Mouse (Mus musculus): Measurements from ENCODE around the gene Arfip1. TPM values are rescaled to one million over a fixed set of nuclear protein-coding genes. Genes with fewer than 3 reads are reported as not detected.
A peak's percentile ranks its signal among the peaks of the same experiment; 100 is the strongest.

The Arfip1 gene
- polyA plus RNA-seq, 1 experiment from 2014 or later: 57.4 TPM

GRCm38 (mm10) chr3:84478896-84479292 lies 103.5 kb downstream of the Arfip1 start:
- ATAC-seq (ENCODE audit: insufficient number of reproducible peaks, insufficient read depth, low FRiP score, low read depth): no peak
- Histone ChIP-seq H3K9ac (ENCODE audit: low read length) (peak overlapping the region; percentile 71), H3K9me3 (ENCODE audit: control insufficient read depth, low read length) (no peaks in the 10 kb centered on the region), H3K4me2 (ENCODE audit: low read length) (peak overlapping the region; percentile 100), H3K4me1 (ENCODE audit: control insufficient read depth in 2 of 2, insufficient read depth in 2 of 2, low read length in 2 of 2) (peaks cover 4 to 19% of the 10 kb centered on the region in 2 experiments; a peak in 3 of 4 replicates), H3K27me3 (ENCODE audit: control insufficient read depth, insufficient read depth, low read length) (peaks cover 67% of the 10 kb centered on the region), H3K27ac (replicated peaks in 1 of 2; ENCODE audit: control insufficient read depth in 1 of 2, insufficient read depth in 1 of 2, low read depth in 2 of 2, low read length in 2 of 2) (no peak overlapping the region), H3K36me3 (ENCODE audit: control insufficient read depth, insufficient read depth, low read length) (no peaks in the 10 kb centered on the region), H3K4me3 (ENCODE audit: control insufficient read depth in 1 of 2, insufficient read depth in 1 of 2, low read depth in 1 of 2, low read length in 2 of 2) (peak overlapping the region; percentile 49 to 66)
- WGBS: 4% methylated on average over 12 of the region's 12 CpGs

- Histone ChIP-seq H3K4me1 (ENCODE audit: control insufficient read depth in 2 of 2, insufficient read depth in 2 of 2, low read length in 2 of 2) (peaks cover 4 to 24% of the 10 kb centered on the region in 2 experiments; a peak in 3 of 4 replicates), H3K4me3 (ENCODE audit: control insufficient read depth in 1 of 2, insufficient read depth in 1 of 2, low read depth in 1 of 2, low read length in 2 of 2) (no peak overlapping the region), H3K9ac (ENCODE audit: low read length) (no peak overlapping the region), H3K27me3 (ENCODE audit: control insufficient read depth, insufficient read depth, low read length) (peaks cover 72% of the 10 kb centered on the region), H3K36me3 (ENCODE audit: control insufficient read depth, insufficient read depth, low read length) (no peaks in the 10 kb centered on the region), H3K27ac (replicated peaks in 1 of 2; ENCODE audit: control insufficient read depth in 1 of 2, insufficient read depth in 1 of 2, low read depth in 2 of 2, low read length in 2 of 2) (no peak overlapping the region), H3K9me3 (ENCODE audit: control insufficient read depth, low read length) (no peaks in the 10 kb centered on the region), H3K4me2 (ENCODE audit: low read length) (no peak overlapping the region)
- 10% methylated on average over 7 of the region's 7 CpGs for WGBS
- ATAC-seq (ENCODE audit: insufficient number of reproducible peaks, insufficient read depth, low FRiP score, low read depth): no peak
Observed at GRCm38 (mm10) chr3:84478195-84478594, 104.2 kb downstream of the Arfip1 start.

DNA sequence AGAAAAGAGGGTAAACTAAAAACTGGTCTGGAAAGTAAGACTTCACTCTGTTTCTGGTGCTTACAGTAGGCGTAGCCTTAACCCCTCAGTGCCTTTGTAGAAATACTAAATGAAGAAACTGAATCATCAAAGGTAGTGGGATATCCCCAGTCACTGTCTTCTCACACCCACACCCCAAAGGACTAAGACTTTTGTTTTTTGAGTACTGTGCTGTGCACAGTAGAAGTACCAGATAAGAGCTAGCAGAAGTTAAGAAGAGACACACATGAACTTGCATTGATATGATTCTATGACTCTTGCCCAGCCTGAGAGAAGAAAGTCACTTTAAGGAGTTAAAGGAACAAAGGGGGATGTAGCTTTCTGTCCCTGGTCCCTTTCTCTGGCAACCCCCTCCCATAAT lies 104.9 kb downstream of the Arfip1 start:
- H3K9ac ChIP-seq (ENCODE audit: low read length): no peak overlapping the region
- ATAC-seq (ENCODE audit: insufficient number of reproducible peaks, insufficient read depth, low FRiP score, low read depth): no peak
- H3K4me3 ChIP-seq (ENCODE audit: control insufficient read depth in 1 of 2, insufficient read depth in 1 of 2, low read depth in 1 of 2, low read length in 2 of 2): no peak overlapping the region
- no peaks in the 10 kb centered on the region for H3K36me3 ChIP-seq (ENCODE audit: control insufficient read depth, insufficient read depth, low read length)
- H3K9me3 ChIP-seq (ENCODE audit: control insufficient read depth, low read length): no peaks in the 10 kb centered on the region
- no peak overlapping the region for H3K4me2 ChIP-seq (ENCODE audit: low read length)
- WGBS: 82% methylated on average over 1 of the region's 1 CpGs
- peaks cover 6 to 31% of the 10 kb centered on the region in 2 experiments; a peak in 3 of 4 replicates for H3K4me1 ChIP-seq (ENCODE audit: control insufficient read depth in 2 of 2, insufficient read depth in 2 of 2, low read length in 2 of 2)
- peaks cover 72% of the 10 kb centered on the region for H3K27me3 ChIP-seq (ENCODE audit: control insufficient read depth, insufficient read depth, low read length)
- H3K27ac ChIP-seq (replicated peaks in 1 of 2; ENCODE audit: control insufficient read depth in 1 of 2, insufficient read depth in 1 of 2, low read depth in 2 of 2, low read length in 2 of 2): no peak overlapping the region

GRCm38 (mm10) chr3:84474981-84475775 lies 107.2 kb downstream of the Arfip1 start:
- ATAC-seq (ENCODE audit: insufficient number of reproducible peaks, insufficient read depth, low FRiP score, low read depth): no peak
- peaks cover 66% of the 10 kb centered on the region for H3K27me3 ChIP-seq (ENCODE audit: control insufficient read depth, insufficient read depth, low read length)
- no peaks in the 10 kb centered on the region for H3K36me3 ChIP-seq (ENCODE audit: control insufficient read depth, insufficient read depth, low read length)
- peaks cover 9 to 39% of the 10 kb centered on the region in 2 experiments for H3K4me1 ChIP-seq (ENCODE audit: control insufficient read depth in 2 of 2, insufficient read depth in 2 of 2, low read length in 2 of 2)
- no peak overlapping the region for H3K27ac ChIP-seq (replicated peaks in 1 of 2; ENCODE audit: control insufficient read depth in 1 of 2, insufficient read depth in 1 of 2, low read depth in 2 of 2, low read length in 2 of 2)
- no peak overlapping the region for H3K4me2 ChIP-seq (ENCODE audit: low read length)
- 83% methylated on average over 12 of the region's 12 CpGs for WGBS
- no peaks in the 10 kb centered on the region for H3K9me3 ChIP-seq (ENCODE audit: control insufficient read depth, low read length)
- no peak overlapping the region for H3K9ac ChIP-seq (ENCODE audit: low read length)
- H3K4me3 ChIP-seq (ENCODE audit: control insufficient read depth in 1 of 2, insufficient read depth in 1 of 2, low read depth in 1 of 2, low read length in 2 of 2): no peak overlapping the region

DNA sequence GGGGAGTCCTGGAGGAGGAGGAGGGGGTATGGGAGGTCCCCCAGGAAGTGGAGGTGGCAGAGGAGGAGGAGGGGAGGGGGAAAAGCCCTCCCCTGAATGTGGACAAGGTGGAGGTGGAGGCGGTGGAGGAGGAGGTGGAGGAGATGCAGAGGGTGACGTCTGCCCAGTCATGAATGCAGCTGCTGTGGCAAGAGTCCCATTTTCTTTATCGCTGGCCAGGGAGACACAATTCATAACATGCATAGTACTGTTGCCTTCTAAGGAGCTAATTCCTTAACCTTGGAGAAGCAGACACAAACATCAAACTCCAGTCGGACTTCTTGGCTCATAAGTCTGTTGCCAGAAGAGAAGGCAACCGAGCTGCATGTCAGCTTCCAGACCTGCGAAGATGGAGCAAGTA lies 108.0 kb downstream of the Arfip1 start:
- 77% methylated on average over 6 of the region's 6 CpGs for WGBS

GRCm38 (mm10) chr3:84472955-84473354 lies 109.5 kb downstream of the Arfip1 start:
- WGBS: 55% methylated on average over 5 of the region's 5 CpGs
- no peaks in the 10 kb centered on the region for H3K9me3 ChIP-seq (ENCODE audit: control insufficient read depth, low read length)
- peaks cover 9 to 35% of the 10 kb centered on the region in 2 experiments for H3K4me1 ChIP-seq (ENCODE audit: control insufficient read depth in 2 of 2, insufficient read depth in 2 of 2, low read length in 2 of 2)
- no peak for ATAC-seq (ENCODE audit: insufficient number of reproducible peaks, insufficient read depth, low FRiP score, low read depth)
- no peak overlapping the region for H3K4me2 ChIP-seq (ENCODE audit: low read length)
- H3K27ac ChIP-seq (replicated peaks in 1 of 2; ENCODE audit: control insufficient read depth in 1 of 2, insufficient read depth in 1 of 2, low read depth in 2 of 2, low read length in 2 of 2): no peak overlapping the region
- H3K9ac ChIP-seq (ENCODE audit: low read length): no peak overlapping the region
- no peaks in the 10 kb centered on the region for H3K36me3 ChIP-seq (ENCODE audit: control insufficient read depth, insufficient read depth, low read length)
- peaks cover 50% of the 10 kb centered on the region for H3K27me3 ChIP-seq (ENCODE audit: control insufficient read depth, insufficient read depth, low read length)
- no peak overlapping the region for H3K4me3 ChIP-seq (ENCODE audit: control insufficient read depth in 1 of 2, insufficient read depth in 1 of 2, low read depth in 1 of 2, low read length in 2 of 2)

More for the DNA sequence above, 108.0 kb downstream of the Arfip1 start:
- no peaks in the 10 kb centered on the region for H3K36me3 ChIP-seq (ENCODE audit: control insufficient read depth, insufficient read depth, low read length)
- no peak overlapping the region for H3K4me2 ChIP-seq (ENCODE audit: low read length)
- no peak for ATAC-seq (ENCODE audit: insufficient number of reproducible peaks, insufficient read depth, low FRiP score, low read depth)
- H3K9ac ChIP-seq (ENCODE audit: low read length): no peak overlapping the region
- H3K27ac ChIP-seq (replicated peaks in 1 of 2; ENCODE audit: control insufficient read depth in 1 of 2, insufficient read depth in 1 of 2, low read depth in 2 of 2, low read length in 2 of 2): no peak overlapping the region
- no peak overlapping the region for H3K4me3 ChIP-seq (ENCODE audit: control insufficient read depth in 1 of 2, insufficient read depth in 1 of 2, low read depth in 1 of 2, low read length in 2 of 2)
- H3K27me3 ChIP-seq (ENCODE audit: control insufficient read depth, insufficient read depth, low read length): peaks cover 58% of the 10 kb centered on the region
- peaks cover 8 to 36% of the 10 kb centered on the region in 2 experiments for H3K4me1 ChIP-seq (ENCODE audit: control insufficient read depth in 2 of 2, insufficient read depth in 2 of 2, low read length in 2 of 2)
- no peaks in the 10 kb centered on the region for H3K9me3 ChIP-seq (ENCODE audit: control insufficient read depth, low read length)

DNA sequence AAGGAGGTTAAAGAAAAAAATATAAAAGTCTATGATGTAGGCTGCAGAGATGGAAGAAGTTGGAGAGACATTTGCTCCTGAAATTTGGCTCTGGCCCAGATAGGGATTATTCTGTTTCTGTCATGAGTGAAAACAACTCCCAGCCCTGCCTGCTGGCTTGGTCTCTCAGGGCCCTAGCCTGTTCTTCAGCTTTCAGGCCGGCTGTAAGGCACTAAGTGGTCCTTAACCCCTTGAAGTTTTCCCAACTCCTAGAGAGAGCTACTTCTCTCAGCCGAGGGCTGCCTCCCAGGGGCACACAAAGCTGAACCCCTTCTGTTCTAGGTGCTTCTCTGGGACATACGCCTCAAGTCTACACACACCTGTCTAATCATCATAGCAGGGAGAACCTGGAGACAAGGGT lies 109.9 kb downstream of the Arfip1 start:
- Histone ChIP-seq H3K4me1 (ENCODE audit: control insufficient read depth in 2 of 2, insufficient read depth in 2 of 2, low read length in 2 of 2) (peaks cover 13 to 39% of the 10 kb centered on the region in 2 experiments), H3K27me3 (ENCODE audit: control insufficient read depth, insufficient read depth, low read length) (peaks cover 45% of the 10 kb centered on the region), H3K27ac (replicated peaks in 1 of 2; ENCODE audit: control insufficient read depth in 1 of 2, insufficient read depth in 1 of 2, low read depth in 2 of 2, low read length in 2 of 2) (no peak overlapping the region), H3K36me3 (ENCODE audit: control insufficient read depth, insufficient read depth, low read length) (no peaks in the 10 kb centered on the region), H3K9me3 (ENCODE audit: control insufficient read depth, low read length) (no peaks in the 10 kb centered on the region), H3K9ac (ENCODE audit: low read length) (no peak overlapping the region), H3K4me2 (ENCODE audit: low read length) (no peak overlapping the region), H3K4me3 (ENCODE audit: control insufficient read depth in 1 of 2, insufficient read depth in 1 of 2, low read depth in 1 of 2, low read length in 2 of 2) (no peak overlapping the region)
- 29% methylated on average over 3 of the region's 3 CpGs for WGBS
- ATAC-seq (ENCODE audit: insufficient number of reproducible peaks, insufficient read depth, low FRiP score, low read depth): no peak
